Mouse (Mus musculus) small intestine, adult 2 months (tissue): ENCODE data around the gene Adgrg6. TPM values are rescaled to one million over a fixed set of nuclear protein-coding genes. Genes with fewer than 3 reads are reported as not detected.

ENCODE experiments used
- H3K27ac ChIP-seq: fragments of 200-500 bp; 2 replicates; pipeline ENCODE4 v1.5.1; 2012; ENCODE audit warnings: low read depth, low read length, control low read depth, inconsistent platforms; ENCODE audit not compliant: insufficient read depth
- H3K27me3 ChIP-seq: fragments of 200-500 bp; 2 replicates; pipeline ENCODE4 v1.6.1; 2012; ENCODE audit warnings: mild to moderate bottlenecking, moderate library complexity, low read length, inconsistent platforms; ENCODE audit not compliant: control insufficient read depth, insufficient read depth
- H3K36me3 ChIP-seq: fragments of 200-500 bp; 2 replicates; pipeline ENCODE4 v1.6.1; 2012; ENCODE audit warnings: mild to moderate bottlenecking, low read length, control low read depth, inconsistent platforms; ENCODE audit not compliant: control insufficient read depth, insufficient read depth
- H3K4me1 ChIP-seq: fragments of 200-500 bp; 2 replicates; pipeline ENCODE4 v1.6.1; 2012; ENCODE audit warnings: low read length, inconsistent platforms, mixed read lengths; ENCODE audit not compliant: control insufficient read depth, insufficient read depth, insufficient read length
- H3K4me3 ChIP-seq: fragments of 200-500 bp; 2 replicates; pipeline ENCODE4 v1.5.1; 2012; ENCODE audit warnings: low read depth, mild to moderate bottlenecking, control low read depth, inconsistent platforms, low read length, moderate library complexity
- CTCF ChIP-seq: fragments of 200-500 bp; IDR thresholded peaks from 2 replicates; pipeline ENCODE4 v1.5.1; 2012; ENCODE audit warnings: low read depth, mild to moderate bottlenecking, control low read depth, inconsistent platforms, low read length, moderate library complexity, mixed read lengths; ENCODE audit not compliant: insufficient replicate concordance, insufficient read length; ENCODE audit errors: extremely low read depth
- POLR2A ChIP-seq: fragments of 200-500 bp; IDR thresholded peaks from 2 replicates; pipeline ENCODE4 v1.6.1; 2012; ENCODE audit warnings: low read depth, mild to moderate bottlenecking, control low read depth, inconsistent platforms, low read length, moderate library complexity
- WGBS: fragments of 180-500 bp; shearing (Covaris S2); methylation state at CpG from one replicate; pipeline ENCODE4 v1.1.7; 2018; 5-methylcytosine and 5-hydroxymethylcytosine counted together
- polyA plus RNA-seq: library from polyadenylated mRNA; depleted of rRNA; stranded (reverse); fragments of >200 nt; gene quantifications from 2 replicates; pipeline ENCODE4 v1.2.3, GENCODE M21; 2012

Gene Adgrg6
- polyA plus RNA-seq, 1 experiment = 0.82 TPM

- H3K4me3 ChIP-seq = no peak overlapping the region
- H3K27me3 ChIP-seq = no peaks in the 10 kb centered on the region
- H3K27ac ChIP-seq = no peak overlapping the region
- H3K4me1 ChIP-seq = no peaks in the 10 kb centered on the region
- H3K36me3 ChIP-seq = no peaks in the 10 kb centered on the region
- TF ChIP-seq CTCF (no peak), POLR2A (no peak)
- 84% methylated on average over 10 of the region's 10 CpGs for WGBS
Observed at GRCm38 (mm10) chr10:14468623-14469022, 76.8 kb downstream of the Adgrg6 start.

GRCm38 (mm10) chr10:14463796-14464511 lies 81.5 kb downstream of the Adgrg6 start:
- WGBS = 32% methylated on average over 4 of the region's 4 CpGs
- no peak overlapping the region for H3K27ac ChIP-seq
- TF ChIP-seq CTCF (no peak), POLR2A (no peak)

GRCm38 (mm10) chr10:14460933-14461514 lies 84.4 kb downstream of the Adgrg6 start:
- H3K4me1 ChIP-seq = no peaks in the 10 kb centered on the region; the same call in 1 of the 2 replicates
- no peaks in the 10 kb centered on the region for H3K27me3 ChIP-seq
- H3K36me3 ChIP-seq = no peaks in the 10 kb centered on the region
- TF ChIP-seq CTCF (no peak), POLR2A (no peak)
- no peak overlapping the region for H3K4me3 ChIP-seq
- H3K27ac ChIP-seq = no peak overlapping the region
- WGBS = 84% methylated on average over 4 of the region's 4 CpGs

More at GRCm38 (mm10) chr10:14463796-14464511, 81.5 kb downstream of the Adgrg6 start:
- Histone ChIP-seq H3K4me1 (no peaks in the 10 kb centered on the region; the same call in 1 of the 2 replicates), H3K27me3 (no peaks in the 10 kb centered on the region), H3K36me3 (no peaks in the 10 kb centered on the region), H3K4me3 (no peak overlapping the region)

- Histone ChIP-seq H3K36me3 (no peaks in the 10 kb centered on the region), H3K4me3 (no peak overlapping the region), H3K27me3 (no peaks in the 10 kb centered on the region), H3K4me1 (no peaks in the 10 kb centered on the region; the same call in 1 of the 2 replicates), H3K27ac (no peak overlapping the region)
- TF ChIP-seq POLR2A (no peak), CTCF (no peak)
- 50% methylated on average over 5 of the region's 5 CpGs for WGBS
Observed at GRCm38 (mm10) chr10:14460252-14460932, 85.1 kb downstream of the Adgrg6 start.

- 69% methylated on average over 7 of the region's 7 CpGs for WGBS
- no peak for TF ChIP-seq POLR2A
- H3K4me3 ChIP-seq = no peak overlapping the region
- no peaks in the 10 kb centered on the region; the same call in 1 of the 2 replicates for H3K4me1 ChIP-seq
- H3K27ac ChIP-seq = no peak overlapping the region
- no peaks in the 10 kb centered on the region for H3K36me3 ChIP-seq
- H3K27me3 ChIP-seq = no peaks in the 10 kb centered on the region
Observed at GRCm38 (mm10) chr10:14459819-14460218, 85.6 kb downstream of the Adgrg6 start.

- no peaks in the 10 kb centered on the region; the same call in 1 of the 2 replicates for H3K4me1 ChIP-seq
- TF ChIP-seq CTCF (no peak), POLR2A (no peak)
- no peak overlapping the region for H3K4me3 ChIP-seq
- WGBS = 96% methylated on average over 10 of the region's 10 CpGs
- H3K27me3 ChIP-seq = no peaks in the 10 kb centered on the region
- H3K27ac ChIP-seq = no peak overlapping the region
- no peaks in the 10 kb centered on the region for H3K36me3 ChIP-seq
Observed at GRCm38 (mm10) chr10:14459330-14459729, 86.1 kb downstream of the Adgrg6 start.

GRCm38 (mm10) chr10:14454481-14454880 lies 91.0 kb downstream of the Adgrg6 start:
- TF ChIP-seq POLR2A (no peak), CTCF (no peak)
- Histone ChIP-seq H3K4me3 (no peak overlapping the region), H3K27ac (no peak overlapping the region), H3K36me3 (no peaks in the 10 kb centered on the region), H3K27me3 (no peaks in the 10 kb centered on the region), H3K4me1 (no peaks in the 10 kb centered on the region)
- 22% methylated on average over 4 of the region's 4 CpGs for WGBS
